Mouse (Mus musculus) erythroblast, adult 5-6 weeks (primary cell): ENCODE results near the gene Gtf2i. TPM values are rescaled to one million over a fixed set of nuclear protein-coding genes. Genes with fewer than 3 reads are reported as not detected.

Source experiments
- ATAC-seq: replicated peaks from 2 replicates; pipeline ENCODE4 v1.8.0; 2016; ENCODE audit warnings: moderate number of reproducible peaks, mild to moderate bottlenecking, moderate TSS enrichment, inconsistent platforms; ENCODE audit not compliant: poor library complexity, low FRiP score, severe bottlenecking
- total RNA-seq, 2 experiments: library from RNA; stranded (forward) in 1 of 2; stranded (reverse) in 1 of 2; fragments of 150-400 nt in 1 of 2; fragments of 200-764, 138-1000 nt in 1 of 2; gene quantifications; 2 replicates each; pipeline versions ENCODE4 v1.2.3 to v1.2.4; 2015 to 2017; ENCODE audit warnings: low replicate concordance in 2 of 2

Gtf2i gene
- total RNA-seq, 2 experiments from 2014 or later, result 9.0 to 11.2 TPM

- no peak for ATAC-seq
These were observed 9.3 kb upstream of the Gtf2i start for GRCm38 (mm10) chr5:134323869-134324268.

DNA sequence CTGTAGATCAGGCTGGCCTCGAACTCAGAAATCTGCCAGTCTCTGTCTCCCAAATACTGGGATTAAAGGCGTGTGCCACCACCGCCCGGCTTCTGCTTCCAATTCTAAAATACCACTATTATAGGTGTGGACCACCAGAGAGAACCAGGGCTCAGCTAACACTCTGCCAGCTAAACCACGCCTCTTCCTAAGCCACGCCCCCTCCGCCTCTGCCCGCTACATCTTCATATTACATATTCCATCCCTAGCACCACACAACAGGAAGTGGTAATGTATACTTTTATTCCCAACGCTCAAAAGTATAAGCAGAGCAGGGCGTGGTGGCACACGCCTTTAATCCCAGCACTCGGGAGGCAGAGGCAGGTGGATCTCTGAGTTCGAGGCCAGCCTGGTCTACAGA, 8.8 kb upstream of the Gtf2i start:
- no peak for ATAC-seq

DNA sequence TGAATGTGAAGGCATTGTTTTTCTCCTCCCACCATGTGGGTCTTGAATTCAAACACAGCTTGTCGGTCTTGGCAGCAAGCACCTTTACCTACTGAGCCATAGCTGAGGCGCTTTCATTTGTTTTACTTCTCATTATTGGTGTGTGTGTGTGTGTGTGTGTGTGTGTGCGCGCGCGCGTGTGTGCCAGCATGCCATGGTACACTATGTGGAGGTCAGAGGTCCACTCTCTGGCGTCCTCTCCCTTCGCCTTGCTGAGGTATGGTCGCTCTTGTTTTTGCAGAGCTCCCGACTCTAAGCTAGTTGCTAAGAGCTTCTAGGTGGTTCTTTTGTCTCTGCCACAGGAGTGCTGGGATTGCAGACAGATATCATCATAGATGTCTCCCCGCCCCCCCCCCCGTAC, 7.8 kb upstream of the Gtf2i start:
- ATAC-seq, result no peak

DNA sequence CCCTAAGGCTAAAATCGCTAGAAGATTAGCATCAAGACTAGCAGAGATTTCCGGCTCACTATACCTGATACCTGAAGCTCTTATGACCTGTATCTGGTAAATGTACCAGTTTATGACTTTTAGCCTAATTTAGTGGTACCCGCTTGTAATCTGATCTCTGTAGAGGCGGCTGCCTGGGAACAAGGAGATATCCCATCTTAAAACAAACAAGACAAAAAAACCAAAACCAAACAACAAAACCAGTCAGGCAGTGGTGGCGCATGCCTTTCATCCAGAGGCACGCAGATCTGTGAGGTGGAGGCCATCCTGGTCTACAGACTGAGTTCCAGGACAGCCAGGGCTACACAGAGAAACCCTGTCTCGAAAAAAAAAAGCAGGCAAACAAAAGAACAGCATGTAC, 7.1 kb upstream of the Gtf2i start:
- no peak for ATAC-seq

GRCm38 (mm10) chr5:134318903-134319302, 4.3 kb upstream of the Gtf2i start:
- ATAC-seq, result no peak

GRCm38 (mm10) chr5:134316721-134317120, 2.2 kb upstream of the Gtf2i start:
- ATAC-seq, result no peak

- no peak for ATAC-seq
These were observed 1.2 kb upstream of the Gtf2i start for GRCm38 (mm10) chr5:134315623-134316350.

DNA sequence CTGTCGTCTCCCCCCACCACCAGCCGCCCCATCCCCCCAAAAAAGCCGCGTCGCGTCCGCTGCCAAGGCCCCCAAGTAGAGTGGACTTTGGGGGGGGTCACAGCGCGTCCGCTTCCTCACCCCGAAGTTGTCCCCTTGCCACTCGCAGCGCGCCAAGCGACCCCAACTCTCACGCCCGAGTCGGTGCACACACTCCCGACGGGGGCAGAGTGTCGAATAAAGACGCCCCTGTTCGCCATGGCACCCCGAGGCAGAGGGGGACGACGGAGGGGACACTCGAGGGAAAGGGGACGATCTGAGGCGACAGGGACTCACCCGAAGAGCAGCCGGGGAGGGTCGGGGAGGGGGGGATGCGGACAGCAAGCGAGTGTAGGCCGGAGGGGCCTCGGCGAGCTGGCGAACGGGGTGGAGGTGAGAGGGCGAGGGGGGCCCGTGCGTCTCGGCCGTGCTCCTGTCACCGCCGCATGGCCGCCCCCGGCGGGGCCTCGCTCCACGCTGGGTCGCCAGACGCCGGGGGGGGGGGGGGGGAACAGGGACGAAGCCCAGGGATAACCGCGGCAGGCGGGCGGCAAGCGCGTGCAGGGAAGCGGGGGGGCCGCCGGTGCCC, 389 bp downstream of the Gtf2i start:
- no peak for ATAC-seq

DNA sequence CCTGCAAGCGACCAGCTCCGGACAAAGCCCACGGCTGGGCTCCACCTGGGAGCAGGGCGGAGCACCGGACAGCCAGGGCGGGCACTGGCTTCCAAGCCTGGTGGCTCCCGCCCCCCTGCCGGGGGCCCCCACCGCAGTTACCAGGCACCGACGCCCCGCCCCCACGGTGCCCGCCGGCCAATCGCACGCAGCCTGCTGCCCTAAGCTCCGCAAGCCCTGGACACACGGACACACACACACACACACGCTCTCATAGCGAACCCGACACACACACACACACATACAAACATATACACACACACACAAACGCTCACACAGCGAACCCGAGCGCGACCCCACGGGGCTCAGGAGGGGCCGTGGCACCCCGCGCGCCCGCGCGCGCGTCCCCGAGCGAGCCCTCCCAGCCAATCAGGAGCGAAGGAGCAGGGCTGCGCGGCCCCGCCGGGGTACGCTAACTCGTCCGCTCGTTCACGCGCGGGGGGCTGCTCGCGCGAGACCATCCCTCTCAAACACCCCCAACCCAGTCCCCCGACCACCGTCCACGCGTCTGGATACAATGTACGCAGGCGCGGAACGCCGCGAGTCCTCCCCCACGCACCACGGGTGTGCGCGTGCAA, 1.0 kb downstream of the Gtf2i start:
- ATAC-seq, result peak; percentile 92

- no peak for ATAC-seq
These were observed 1.7 kb downstream of the Gtf2i start for GRCm38 (mm10) chr5:134312691-134313450.

- ATAC-seq, result no peak
These were observed 2.6 kb downstream of the Gtf2i start for GRCm38 (mm10) chr5:134311894-134312411.

DNA sequence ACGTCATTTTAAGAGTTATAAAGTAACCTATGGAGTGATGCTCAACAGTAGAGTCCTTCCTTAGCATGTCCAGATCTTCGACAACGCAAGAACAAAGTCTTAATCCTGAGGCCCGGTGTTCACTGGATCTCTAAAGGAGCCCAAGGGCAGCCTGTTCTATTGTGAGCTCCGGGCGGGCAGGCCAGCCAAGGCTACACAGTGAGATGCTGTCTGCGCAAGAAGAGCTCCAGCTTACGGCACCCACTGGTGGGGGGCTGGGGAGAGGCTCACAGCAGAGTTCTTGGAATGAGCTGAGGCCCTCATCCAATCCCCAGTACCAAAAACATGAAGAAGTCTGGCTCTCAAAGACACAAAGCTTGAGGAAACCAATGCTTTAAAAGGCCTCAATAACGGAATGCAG, 4.4 kb downstream of the Gtf2i start:
- ATAC-seq, result no peak

DNA sequence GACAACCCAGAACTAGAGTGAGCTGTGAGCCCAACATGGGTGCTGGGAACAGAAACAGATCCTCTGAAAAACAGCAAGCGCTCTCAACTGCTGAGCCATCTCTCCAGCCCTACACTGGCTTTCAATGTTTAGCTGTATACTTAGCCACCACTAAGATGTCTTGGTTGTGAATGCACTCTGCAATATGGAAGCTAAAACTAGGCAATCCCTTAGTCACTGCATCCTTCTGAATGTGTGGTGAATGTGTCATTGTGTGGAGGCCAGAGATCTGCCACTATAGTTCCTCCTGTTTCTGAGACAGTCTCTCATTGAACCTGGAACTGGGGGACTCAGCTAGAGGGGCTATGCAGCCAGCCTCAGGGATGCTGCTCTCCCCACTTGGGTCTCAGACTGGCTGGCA, 5.2 kb downstream of the Gtf2i start:
- no peak for ATAC-seq

DNA sequence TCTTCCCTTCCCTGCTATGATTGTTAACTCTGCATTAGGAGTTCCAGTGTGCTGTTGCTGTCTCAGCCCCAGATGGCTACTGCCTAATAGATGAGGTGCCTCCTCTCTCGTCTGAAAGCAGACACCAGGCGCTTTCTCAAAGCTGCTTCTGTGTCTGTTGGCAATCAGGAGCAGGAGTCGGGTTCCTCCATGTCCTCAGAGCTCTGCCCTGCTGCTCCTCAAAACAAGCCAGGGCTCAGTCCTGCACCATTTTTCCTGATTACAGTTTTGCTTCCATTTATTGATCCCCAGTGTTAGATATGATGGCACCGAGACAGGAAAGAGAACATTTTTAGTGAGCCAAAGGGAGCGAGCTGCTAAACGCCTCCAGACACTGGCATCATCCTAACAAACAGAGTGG, 9.9 kb downstream of the Gtf2i start:
- ATAC-seq, result no peak

DNA sequence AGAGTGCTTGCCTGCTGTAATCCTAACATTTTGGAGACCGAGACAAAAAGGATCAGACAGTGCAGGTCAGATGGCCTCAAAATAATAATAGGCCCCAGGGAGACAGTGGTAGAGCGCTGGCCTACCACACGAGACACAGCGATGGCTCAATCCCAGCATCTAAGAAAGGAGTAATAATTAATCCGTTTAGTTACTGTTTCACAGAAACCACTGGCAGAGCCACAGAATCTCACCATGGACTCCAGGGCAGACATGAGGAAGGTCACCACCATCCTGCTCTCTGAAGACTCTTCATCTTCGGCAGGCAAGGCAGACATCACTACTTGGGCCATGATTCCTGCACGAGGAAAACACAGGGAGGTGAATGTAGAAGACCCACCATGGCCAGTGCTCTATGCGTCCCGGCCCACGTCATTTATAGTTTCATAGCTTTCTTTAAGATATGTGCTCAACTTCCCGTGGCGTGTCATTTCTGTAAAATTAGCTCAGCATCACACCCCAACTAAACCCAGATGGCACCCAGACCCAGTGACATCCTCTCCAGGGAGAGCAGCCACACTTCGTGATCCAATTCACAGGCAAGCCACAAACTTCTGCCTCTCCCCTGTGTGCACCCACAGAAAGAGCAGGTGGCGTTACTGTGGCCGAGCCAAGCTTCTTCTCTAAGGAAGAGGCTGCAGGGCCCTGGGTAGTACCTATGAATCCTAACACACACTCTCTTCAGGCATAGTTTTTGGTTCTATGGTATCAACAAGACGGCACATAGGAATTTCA, 19.1 kb downstream of the Gtf2i start:
- ATAC-seq, result no peak

DNA sequence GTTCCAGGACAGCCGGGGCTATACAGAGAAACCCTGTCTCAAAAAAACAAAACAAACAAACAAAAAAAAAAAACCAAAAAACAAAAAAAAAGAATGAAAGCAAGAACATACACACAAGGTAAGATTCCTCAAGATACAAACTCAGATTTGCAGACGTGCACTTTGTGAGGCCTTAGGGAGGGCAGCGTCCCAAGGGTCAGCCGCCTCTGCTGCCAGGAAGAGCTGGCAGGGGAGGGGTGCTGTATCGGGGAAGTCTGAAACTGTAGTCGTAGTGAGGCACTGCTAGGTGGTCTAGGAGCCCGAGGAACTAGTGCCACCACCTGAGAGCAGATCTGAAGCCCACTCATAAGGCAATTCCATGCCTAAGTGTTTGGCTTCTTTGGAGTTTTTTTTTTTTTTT, 20.0 kb downstream of the Gtf2i start:
- no peak for ATAC-seq

GRCm38 (mm10) chr5:134291096-134291495, 23.5 kb downstream of the Gtf2i start:
- ATAC-seq, result no peak

DNA sequence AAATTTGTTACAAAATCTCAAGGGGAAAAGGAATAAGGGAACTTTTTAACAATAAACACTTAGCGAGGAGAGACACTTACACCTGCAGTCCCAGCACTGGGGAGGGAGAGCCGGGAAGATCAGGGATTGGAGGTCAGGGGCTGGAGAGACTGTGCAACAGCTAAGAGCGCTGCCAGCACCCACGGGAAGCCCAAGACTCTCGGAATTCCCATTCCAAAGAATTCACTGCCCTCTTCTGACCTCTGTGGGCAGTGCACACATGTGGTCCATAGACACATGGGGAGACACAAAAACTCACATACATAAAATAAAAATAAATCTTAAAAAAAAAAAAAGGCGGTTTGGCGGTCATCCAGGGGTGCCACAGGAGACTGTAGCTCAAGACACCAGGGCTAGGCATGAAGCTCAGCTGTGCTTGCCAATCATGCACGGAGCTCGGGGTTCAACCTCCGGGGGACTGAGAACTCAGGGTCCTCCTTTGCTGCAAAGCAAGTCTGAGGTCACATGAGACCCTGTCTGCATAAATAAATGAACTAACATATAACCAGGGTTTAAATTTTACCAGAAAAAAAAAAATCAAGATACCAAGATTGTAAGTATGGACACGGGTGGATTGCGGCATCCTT, 24.5 kb downstream of the Gtf2i start:
- ATAC-seq, result no peak

DNA sequence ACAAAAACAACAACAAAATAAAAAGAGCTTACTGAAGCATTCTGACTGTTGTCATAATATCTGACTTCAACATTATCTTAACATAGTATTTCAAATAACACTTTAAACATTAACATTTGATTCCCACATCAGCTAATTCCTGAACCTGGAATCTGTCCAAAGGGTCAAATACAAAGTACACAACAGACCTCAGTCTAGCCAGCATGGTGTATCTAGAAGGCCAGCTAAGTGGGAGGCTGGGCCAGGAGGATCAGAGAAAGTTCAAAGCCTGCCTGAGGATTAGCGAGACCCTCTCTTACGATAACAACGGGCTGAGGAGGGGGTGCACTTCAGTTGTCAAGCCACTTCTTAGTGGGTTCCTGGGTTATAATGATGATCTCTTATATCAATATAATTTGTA, 26.5 kb downstream of the Gtf2i start:
- ATAC-seq, result no peak
